Mouse (Mus musculus) testis, adult 10 weeks (tissue): ENCODE measurements around the gene Hs3st5. TPM values are rescaled to one million over a fixed set of nuclear protein-coding genes. Genes with fewer than 3 reads are reported as not detected.

Experiments
- polyA plus RNA-seq: library from polyadenylated mRNA; stranded (reverse); fragments of 350-450 nt; fragmentation: Illumina TruSeq; extraction: RNeasy Lipid Tissue Mini Kit (QIAGEN cat#74804); gene quantifications from one replicate; pipeline ENCODE4 v1.2.3, GENCODE M21; 2014; ENCODE audit warnings: low read depth, low replicate concordance

Gene Hs3st5
- not detected for polyA plus RNA-seq

GRCm38 (mm10) chr10:36506727-36507555, at the start of gene Hs3st5:
Hs3st5 (plus strand) TSS chr10:36506814.

